Mouse (Mus musculus): ENCODE measurements at regions not wholly inside any gene's neighbourhood (a gene's known extent, or its start where the extent isn't known, plus 50 kb on each side); places are given as distances from the start of the nearest gene placed in this dataset.

GRCm38 (mm10) chr1:88623040-88623439 lies 79.0 kb downstream of the Arl4c start:
- DNase-seq (ENCODE audit: low spot score): no peak

- DNase-seq (ENCODE audit: low spot score): no peak
Measured at GRCm38 (mm10) chr1:88622356-88622755, 79.7 kb downstream of the Arl4c start.

- DNase-seq (ENCODE audit: low spot score): no peak
Measured at GRCm38 (mm10) chr1:88621214-88621613, 80.8 kb downstream of the Arl4c start.

GRCm38 (mm10) chr1:88613007-88613406 lies 89.0 kb downstream of the Arl4c start:
- no peak for DNase-seq (ENCODE audit: low spot score)

GRCm38 (mm10) chr1:88611241-88611640 lies 90.8 kb downstream of the Arl4c start:
- DNase-seq (ENCODE audit: low spot score): no peak

GRCm38 (mm10) chr1:88610810-88611209 lies 91.2 kb downstream of the Arl4c start:
- DNase-seq (ENCODE audit: low spot score): no peak

GRCm38 (mm10) chr1:88608826-88609225 lies 93.2 kb downstream of the Arl4c start:
- no peak for DNase-seq (ENCODE audit: low spot score)

GRCm38 (mm10) chr1:88608236-88608635 lies 93.8 kb downstream of the Arl4c start:
- DNase-seq (ENCODE audit: low spot score): no peak

GRCm38 (mm10) chr1:88605616-88606190 lies 95.8 kb upstream of the Glrp1 start:
- no peak for DNase-seq (ENCODE audit: low spot score)

- DNase-seq (ENCODE audit: low spot score): no peak
Measured at GRCm38 (mm10) chr1:88602241-88602640, 92.4 kb upstream of the Glrp1 start.

GRCm38 (mm10) chr1:88601801-88602200 lies 91.9 kb upstream of the Glrp1 start:
- DNase-seq (ENCODE audit: low spot score): no peak

- DNase-seq (ENCODE audit: low spot score): no peak
Measured at GRCm38 (mm10) chr1:88600145-88600544, 90.3 kb upstream of the Glrp1 start.

GRCm38 (mm10) chr1:88594484-88595254 lies 84.8 kb upstream of the Glrp1 start:
- DNase-seq (ENCODE audit: low spot score): no peak

- DNase-seq (ENCODE audit: low spot score): no peak
Measured at GRCm38 (mm10) chr1:88592036-88592435, 82.2 kb upstream of the Glrp1 start.

- no peak for DNase-seq (ENCODE audit: low spot score)
Measured at GRCm38 (mm10) chr1:88590802-88591380, 81.0 kb upstream of the Glrp1 start.

- no peak for DNase-seq (ENCODE audit: low spot score)
Measured at GRCm38 (mm10) chr1:88588747-88589146, 78.9 kb upstream of the Glrp1 start.

- DNase-seq (ENCODE audit: low spot score): no peak
Measured at GRCm38 (mm10) chr1:88586823-88587820, 77.3 kb upstream of the Glrp1 start.

GRCm38 (mm10) chr1:88586128-88586527 lies 76.3 kb upstream of the Glrp1 start:
- DNase-seq (ENCODE audit: low spot score): no peak

- no peak for DNase-seq (ENCODE audit: low spot score)
Measured at GRCm38 (mm10) chr1:88584515-88585033, 74.7 kb upstream of the Glrp1 start.

- DNase-seq (ENCODE audit: low spot score): no peak
Measured at GRCm38 (mm10) chr1:88578231-88578620, 68.4 kb upstream of the Glrp1 start.

GRCm38 (mm10) chr1:88577498-88578230 lies 67.8 kb upstream of the Glrp1 start:
- no peak for DNase-seq (ENCODE audit: low spot score)

Measured in ovary, postnatal 10 days (tissue).